Mouse (Mus musculus): ENCODE measurements at regions not wholly inside any gene's neighbourhood (a gene's known extent, or its start where the extent isn't known, plus 50 kb on each side); places are given as distances from the start of the nearest gene placed in this dataset.
A peak's percentile ranks its signal among the peaks of the same experiment; 100 is the strongest.

GRCm38 (mm10) chrX:17965375-17965774, 180.3 kb upstream of the Dusp21 start:
- Histone ChIP-seq H3K9me3 (ENCODE audit: control insufficient read depth, low read length) (no peaks in the 10 kb centered on the region), H3K27ac (replicated peaks) (no peak overlapping the region), H3K27me3 (ENCODE audit: control insufficient read depth, insufficient read depth, low read length) (no peaks in the 10 kb centered on the region), H3K4me2 (replicated peaks; ENCODE audit: low read depth) (no peak overlapping the region), H3K9ac (ENCODE audit: low read length) (no peak overlapping the region), H3K4me1 (replicated peaks; ENCODE audit: control insufficient read depth, insufficient read depth) (no peaks in the 10 kb centered on the region), H3K36me3 (ENCODE audit: control insufficient read depth, insufficient read depth, low read length) (no peaks in the 10 kb centered on the region), H3K4me3 (ENCODE audit: low read depth, low read length) (no peak overlapping the region)
- WGBS, result 57% methylated on average over 1 of the region's 1 CpGs
- ATAC-seq (ENCODE audit: low FRiP score, low TSS enrichment) (no peak), DNase-seq (ENCODE audit: low spot score) (no peak)
- TF ChIP-seq EP300 (optimal IDR thresholded peaks at IDR 0.05) (no peak), CTCF (IDR thresholded peaks at IDR 0.05; ENCODE audit: low read depth) (no peak)

GRCm38 (mm10) chrX:18014361-18014760, 131.3 kb upstream of the Dusp21 start:
- no peak overlapping the region for H3K27ac ChIP-seq (replicated peaks)
- no peaks in the 10 kb centered on the region for H3K36me3 ChIP-seq (ENCODE audit: control insufficient read depth, insufficient read depth, low read length)
- no peaks in the 10 kb centered on the region for H3K27me3 ChIP-seq (ENCODE audit: control insufficient read depth, insufficient read depth, low read length)
- H3K4me3 ChIP-seq (ENCODE audit: low read depth, low read length), result no peak overlapping the region
- H3K4me1 ChIP-seq (replicated peaks; ENCODE audit: control insufficient read depth, insufficient read depth), result no peaks in the 10 kb centered on the region
- H3K9ac ChIP-seq (ENCODE audit: low read length), result no peak overlapping the region
- H3K4me2 ChIP-seq (replicated peaks; ENCODE audit: low read depth), result no peak overlapping the region
- no peak for ATAC-seq (ENCODE audit: low FRiP score, low TSS enrichment)
- no peaks in the 10 kb centered on the region for H3K9me3 ChIP-seq (ENCODE audit: control insufficient read depth, low read length)
- TF ChIP-seq EP300 (optimal IDR thresholded peaks at IDR 0.05) (no peak), CTCF (IDR thresholded peaks at IDR 0.05; ENCODE audit: low read depth) (no peak)
- no peak for DNase-seq (ENCODE audit: low spot score)

GRCm38 (mm10) chrX:18048621-18049020, 97.0 kb upstream of the Dusp21 start:
- Histone ChIP-seq H3K4me1 (replicated peaks; ENCODE audit: control insufficient read depth, insufficient read depth) (no peaks in the 10 kb centered on the region), H3K27me3 (ENCODE audit: control insufficient read depth, insufficient read depth, low read length) (no peaks in the 10 kb centered on the region), H3K9ac (ENCODE audit: low read length) (no peak overlapping the region), H3K27ac (replicated peaks) (no peak overlapping the region), H3K4me2 (replicated peaks; ENCODE audit: low read depth) (no peak overlapping the region), H3K9me3 (ENCODE audit: control insufficient read depth, low read length) (no peaks in the 10 kb centered on the region), H3K36me3 (ENCODE audit: control insufficient read depth, insufficient read depth, low read length) (no peaks in the 10 kb centered on the region), H3K4me3 (ENCODE audit: low read depth, low read length) (no peak overlapping the region)
- ATAC-seq (ENCODE audit: low FRiP score, low TSS enrichment) (no peak), DNase-seq (ENCODE audit: low spot score) (no peak)
- 44% methylated on average over 4 of the region's 4 CpGs for WGBS
- TF ChIP-seq EP300 (optimal IDR thresholded peaks at IDR 0.05) (no peak), CTCF (IDR thresholded peaks at IDR 0.05; ENCODE audit: low read depth) (no peak)

GRCm38 (mm10) chrX:18081449-18081848, 64.2 kb upstream of the Dusp21 start:
- Histone ChIP-seq H3K9ac (ENCODE audit: low read length) (no peak overlapping the region), H3K9me3 (ENCODE audit: control insufficient read depth, low read length) (no peaks in the 10 kb centered on the region), H3K4me2 (replicated peaks; ENCODE audit: low read depth) (no peak overlapping the region), H3K4me1 (replicated peaks; ENCODE audit: control insufficient read depth, insufficient read depth) (no peaks in the 10 kb centered on the region), H3K4me3 (ENCODE audit: low read depth, low read length) (no peak overlapping the region), H3K27me3 (ENCODE audit: control insufficient read depth, insufficient read depth, low read length) (no peaks in the 10 kb centered on the region), H3K36me3 (ENCODE audit: control insufficient read depth, insufficient read depth, low read length) (no peaks in the 10 kb centered on the region), H3K27ac (replicated peaks) (no peak overlapping the region)
- no peak for ATAC-seq (ENCODE audit: low FRiP score, low TSS enrichment)
- DNase-seq (ENCODE audit: low spot score), result peak; percentile 30
- WGBS, result 57% methylated on average over 8 of the region's 8 CpGs
- TF ChIP-seq CTCF (IDR thresholded peaks at IDR 0.05; ENCODE audit: low read depth), result no peak
- no peak for TF ChIP-seq EP300 (optimal IDR thresholded peaks at IDR 0.05)

- Histone ChIP-seq H3K9me3 (ENCODE audit: control insufficient read depth, low read length) (no peaks in the 10 kb centered on the region), H3K4me3 (ENCODE audit: low read depth, low read length) (no peak overlapping the region), H3K9ac (ENCODE audit: low read length) (no peak overlapping the region), H3K27ac (replicated peaks) (no peak overlapping the region), H3K27me3 (ENCODE audit: control insufficient read depth, insufficient read depth, low read length) (no peaks in the 10 kb centered on the region), H3K4me1 (replicated peaks; ENCODE audit: control insufficient read depth, insufficient read depth) (no peaks in the 10 kb centered on the region), H3K4me2 (replicated peaks; ENCODE audit: low read depth) (no peak overlapping the region), H3K36me3 (ENCODE audit: control insufficient read depth, insufficient read depth, low read length) (no peaks in the 10 kb centered on the region)
- ATAC-seq (ENCODE audit: low FRiP score, low TSS enrichment) (no peak), DNase-seq (ENCODE audit: low spot score) (no peak)
- TF ChIP-seq EP300 (optimal IDR thresholded peaks at IDR 0.05) (no peak), CTCF (IDR thresholded peaks at IDR 0.05; ENCODE audit: low read depth) (no peak)
Measured at GRCm38 (mm10) chrX:18093274-18093673, 52.4 kb upstream of the Dusp21 start.

Data from stomach, postnatal 0 days (tissue).